Mouse (Mus musculus): ENCODE measurements around the gene Ctnnb1.

GRCm38 (mm10) chr9:120964224-120964623 is 35.2 kb downstream of the Ctnnb1 start:
- TF ChIP-seq POLR2A (IDR thresholded peaks at IDR 0.05; ENCODE audit: borderline replicate concordance, control insufficient read depth, low read depth, low read length) (no peak), CTCF (IDR thresholded peaks at IDR 0.05; ENCODE audit: control insufficient read depth, insufficient read depth, low read length) (no peak)
